Mouse (Mus musculus): Measurements from ENCODE around the gene Zfp974.

GRCm38 (mm10) chr7:27900601-27901000 lies 28.7 kb downstream of the Zfp974 start:
- TF ChIP-seq GATA1 (IDR thresholded peaks at IDR 0.05; ENCODE audit: borderline replicate concordance, low read length), result no peak
- TF ChIP-seq CTCF (IDR thresholded peaks at IDR 0.05; ENCODE audit: low read depth, low read length), result no peak
- no peak for TF ChIP-seq GATA2 (IDR thresholded peaks at IDR 0.05; ENCODE audit: borderline replicate concordance, low read depth, low read length)

All from G1E (cell line).